Mouse (Mus musculus) gonadal fat pad, adult 2 months (tissue): Measurements from ENCODE around the gene Crispld2. TPM values are rescaled to one million over a fixed set of nuclear protein-coding genes. Genes with fewer than 3 reads are reported as not detected.

Experiments used
- DNase-seq: peaks from one replicate; pipeline ENCODE4 v3.0.0-alpha.2; 2012; ENCODE audit warnings: low read depth
- polyA plus RNA-seq: library from polyadenylated mRNA; depleted of rRNA; stranded (reverse); fragments of >200 nt; gene quantifications from 2 replicates; pipeline ENCODE4 v1.2.3, GENCODE M21; 2012

The Crispld2 gene
- polyA plus RNA-seq, 1 experiment, result 36.5 TPM

- DNase-seq, result no peak
Measured at GRCm38 (mm10) chr8:120000461-120000860, 8.2 kb downstream of the Crispld2 start.

GRCm38 (mm10) chr8:120001712-120002111 is 9.5 kb downstream of the Crispld2 start:
- no peak for DNase-seq

- DNase-seq, result no peak
Measured at GRCm38 (mm10) chr8:120002348-120002747, 10.1 kb downstream of the Crispld2 start.

- DNase-seq, result no peak
Measured at GRCm38 (mm10) chr8:120004154-120004702, 12.0 kb downstream of the Crispld2 start.

- no peak for DNase-seq
Measured at GRCm38 (mm10) chr8:120004705-120005381, 12.6 kb downstream of the Crispld2 start.

DNA sequence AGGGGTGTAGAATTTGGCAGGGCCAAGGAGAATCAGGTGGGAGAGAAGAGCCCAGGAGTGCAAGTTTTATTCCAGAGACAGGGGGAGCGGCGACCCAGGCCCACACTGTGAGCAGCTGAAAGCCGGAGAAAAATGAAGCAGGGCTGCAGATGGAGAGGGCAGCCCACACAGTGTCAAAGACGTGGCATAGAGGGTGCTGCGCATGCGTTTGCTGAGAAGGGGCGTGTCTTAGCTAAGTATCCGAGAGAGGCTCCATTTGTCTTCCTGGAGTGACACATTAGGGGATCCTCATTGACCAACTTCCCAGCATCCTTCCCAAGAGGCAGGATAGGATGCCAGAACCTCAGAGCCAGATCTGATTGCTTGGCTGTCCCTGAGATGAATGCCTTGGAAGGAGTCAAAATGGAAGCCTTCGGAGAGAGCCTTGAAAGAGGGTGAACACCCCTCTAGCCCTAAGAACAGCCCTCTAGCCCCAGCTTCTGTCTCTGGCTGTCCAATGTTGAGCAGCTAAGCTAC is 14.5 kb downstream of the Crispld2 start:
- no peak for DNase-seq

- no peak for DNase-seq
Measured at GRCm38 (mm10) chr8:120007178-120007577, 14.9 kb downstream of the Crispld2 start.

GRCm38 (mm10) chr8:120009284-120009683 is 17.0 kb downstream of the Crispld2 start:
- DNase-seq, result no peak

DNA sequence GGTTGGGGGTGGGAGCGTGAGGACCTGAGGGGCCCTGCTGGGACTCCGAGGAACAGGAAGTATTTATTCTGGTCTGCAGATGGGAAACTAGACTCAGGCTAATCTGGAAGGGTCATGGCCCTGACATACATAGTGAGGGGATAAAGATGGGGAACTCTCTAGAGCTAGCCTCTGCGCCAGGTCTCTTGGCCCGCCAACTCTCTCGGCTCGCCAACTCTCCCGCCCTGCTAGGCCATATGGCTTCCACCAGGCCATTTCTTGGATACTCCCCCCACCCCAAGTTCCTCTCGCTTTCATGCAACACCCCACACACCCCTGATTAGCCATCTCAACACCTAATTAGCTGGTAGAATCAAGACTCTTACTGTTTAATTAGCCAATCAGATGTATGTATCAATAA is 20.3 kb downstream of the Crispld2 start:
- DNase-seq, result no peak

- no peak for DNase-seq
Measured at GRCm38 (mm10) chr8:120012927-120013326, 20.7 kb downstream of the Crispld2 start.

- no peak for DNase-seq
Measured at GRCm38 (mm10) chr8:120014267-120015023, 22.2 kb downstream of the Crispld2 start.

- no peak for DNase-seq
Measured at GRCm38 (mm10) chr8:120015916-120016315, 23.7 kb downstream of the Crispld2 start.

GRCm38 (mm10) chr8:120016424-120016823 is 24.2 kb downstream of the Crispld2 start:
- DNase-seq, result no peak

GRCm38 (mm10) chr8:120017349-120017748 is 25.1 kb downstream of the Crispld2 start:
- no peak for DNase-seq

DNA sequence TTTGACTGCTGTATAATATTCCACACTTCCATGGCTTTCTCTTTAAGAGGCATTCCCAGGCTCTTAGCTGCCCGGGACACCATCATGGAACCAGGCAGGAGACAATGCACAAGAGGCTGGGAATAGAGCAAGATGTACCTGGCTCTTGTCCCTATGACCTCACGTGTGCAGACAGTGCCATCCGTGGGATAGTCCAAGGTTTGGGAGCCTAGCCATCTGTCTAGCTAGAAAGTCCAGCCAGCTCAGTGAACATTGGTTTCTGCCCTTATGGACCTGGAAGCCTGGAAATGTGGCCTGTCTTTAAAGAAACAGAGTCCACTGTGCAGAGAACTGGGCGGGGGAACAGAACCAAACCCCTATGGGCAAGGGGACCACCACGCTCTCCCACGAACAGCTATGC is 25.5 kb downstream of the Crispld2 start:
- no peak for DNase-seq

- no peak for DNase-seq
Measured at GRCm38 (mm10) chr8:120018379-120018778, 26.1 kb downstream of the Crispld2 start.

DNA sequence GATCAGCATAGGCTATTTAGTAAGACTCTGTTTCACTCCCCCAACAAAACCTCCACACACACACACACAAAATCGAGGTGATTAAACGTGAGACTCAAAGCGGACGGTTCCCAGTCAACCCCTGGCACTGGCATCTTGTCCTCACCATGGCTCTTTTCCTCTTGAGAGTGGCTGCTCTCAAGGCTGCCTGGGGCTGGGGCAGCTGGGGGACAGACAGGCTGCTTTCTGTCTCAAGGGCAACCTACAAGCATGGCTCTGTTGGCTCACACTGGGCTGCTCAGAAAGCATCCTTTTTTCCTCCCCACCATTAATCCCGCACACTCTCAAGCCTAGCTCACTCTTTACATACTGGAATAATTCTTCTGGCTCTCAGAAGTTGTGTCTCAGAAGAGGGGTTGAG is 27.1 kb downstream of the Crispld2 start:
- no peak for DNase-seq

GRCm38 (mm10) chr8:120020298-120020697 is 28.1 kb downstream of the Crispld2 start:
- DNase-seq, result no peak

GRCm38 (mm10) chr8:120026199-120026598 is 34.0 kb downstream of the Crispld2 start:
- DNase-seq, result no peak

DNA sequence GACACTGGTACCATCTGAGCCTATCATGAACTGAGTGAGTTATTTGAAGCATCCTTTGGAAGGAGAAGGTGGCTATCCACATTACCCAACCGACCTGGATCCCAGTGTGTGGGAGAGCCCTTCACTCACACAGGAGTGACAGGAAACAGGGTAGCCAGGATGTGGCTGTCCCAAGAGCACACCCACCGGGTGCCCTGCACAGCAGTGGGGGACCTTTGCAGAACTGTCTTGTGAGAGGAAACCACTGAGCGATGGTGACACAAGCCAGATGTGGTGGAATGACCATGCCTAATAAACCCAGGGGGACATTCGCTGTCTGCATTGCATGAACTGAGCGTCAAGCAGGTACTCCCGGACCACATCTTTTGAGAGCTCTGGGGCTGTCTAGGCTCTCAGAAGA is 34.8 kb downstream of the Crispld2 start:
- DNase-seq, result no peak

DNA sequence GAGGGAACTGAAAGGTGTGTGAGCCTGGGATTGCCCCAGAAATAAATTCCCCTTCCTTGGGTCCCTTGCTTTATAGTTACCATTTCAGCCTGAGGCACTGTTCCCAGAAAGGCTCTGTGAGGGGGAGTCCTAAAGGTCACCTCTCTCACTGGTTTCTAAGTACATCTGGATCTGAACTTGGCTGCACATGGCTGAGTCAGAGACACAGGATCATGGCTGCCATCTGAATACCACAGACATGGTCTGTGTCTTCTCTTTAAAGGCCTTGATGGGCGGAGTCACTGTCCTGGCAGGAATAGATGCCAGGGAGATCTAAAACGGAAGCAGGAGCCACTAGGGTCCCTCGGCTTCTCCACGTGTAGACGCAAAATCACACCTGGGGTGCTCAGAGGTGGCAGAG is 38.2 kb downstream of the Crispld2 start:
- DNase-seq, result no peak

- no peak for DNase-seq
Measured at GRCm38 (mm10) chr8:120032549-120033208, 40.4 kb downstream of the Crispld2 start.
